Mouse (Mus musculus): ENCODE measurements around the gene Arcn1. TPM values are rescaled to one million over a fixed set of nuclear protein-coding genes. Genes with fewer than 3 reads are reported as not detected.
A peak's percentile ranks its signal among the peaks of the same experiment; 100 is the strongest.

The Arcn1 gene
- 169 and 182 TPM in 2 replicates for polyA plus RNA-seq (2016; fragmentation: Nextera tagmentation; extraction: Ambion mirVana)

- Histone ChIP-seq H3K36me3 (no peaks in the 10 kb centered on the region), H3K9me3 (no peaks in the 10 kb centered on the region), H3K27me3 (replicated peaks) (no peaks in the 10 kb centered on the region), H3K4me2 (replicated peaks) (peak within 1 kb of the TSS; percentile 75), H3K27ac (peak within 1 kb of the TSS; percentile 95), H3K9ac (peak within 1 kb of the TSS; percentile 95), H3K4me3 (peak within 1 kb of the TSS; percentile 98), H3K4me1 (peaks cover 14% of the 10 kb centered on the region)
- ATAC-seq (ENCODE audit: low FRiP score, low read depth) = peak; percentile 89
- WGBS = under 1% methylated on average over 81 of the region's 82 CpGs
These were observed at the start of gene Arcn1, which contains the start of gene Ift46 for GRCm38 (mm10) chr9:44767101-44768028. TSS of gene Arcn1 (minus strand) at chr9:44767845. TSS of gene Ift46 (plus strand) at chr9:44767908.

GRCm38 (mm10) chr9:44814179-44814578, 46.5 kb upstream of the Arcn1 start:
- WGBS = 95% methylated on average over 8 of the region's 8 CpGs
- H3K27ac ChIP-seq = no peak overlapping the region
- no peaks in the 10 kb centered on the region for H3K27me3 ChIP-seq (replicated peaks)
- H3K36me3 ChIP-seq = peaks cover 93% of the 10 kb centered on the region
- no peak overlapping the region for H3K4me2 ChIP-seq (replicated peaks)
- H3K9me3 ChIP-seq = no peaks in the 10 kb centered on the region
- H3K4me3 ChIP-seq = no peak overlapping the region
- ATAC-seq (ENCODE audit: low FRiP score, low read depth) = no peak
- H3K9ac ChIP-seq = no peak overlapping the region
- H3K4me1 ChIP-seq = no peaks in the 10 kb centered on the region

- Histone ChIP-seq H3K9me3 (no peaks in the 10 kb centered on the region), H3K27me3 (replicated peaks) (no peaks in the 10 kb centered on the region), H3K27ac (no peak overlapping the region), H3K4me1 (no peaks in the 10 kb centered on the region), H3K4me2 (replicated peaks) (no peak overlapping the region), H3K9ac (no peak overlapping the region), H3K4me3 (no peak overlapping the region), H3K36me3 (peaks cover 91% of the 10 kb centered on the region)
- no peak for ATAC-seq (ENCODE audit: low FRiP score, low read depth)
- WGBS = 95% methylated on average over 10 of the region's 10 CpGs
These were observed 42.7 kb upstream of the Arcn1 start for GRCm38 (mm10) chr9:44810316-44810715.

- Histone ChIP-seq H3K4me1 (no peaks in the 10 kb centered on the region), H3K27ac (no peak overlapping the region), H3K9me3 (no peaks in the 10 kb centered on the region), H3K9ac (no peak overlapping the region), H3K27me3 (replicated peaks) (no peaks in the 10 kb centered on the region), H3K4me3 (no peak overlapping the region), H3K36me3 (peaks cover 73% of the 10 kb centered on the region), H3K4me2 (replicated peaks) (no peak overlapping the region)
- WGBS = 95% methylated on average over 10 of the region's 10 CpGs
- ATAC-seq (ENCODE audit: low FRiP score, low read depth) = no peak
These were observed 40.1 kb upstream of the Arcn1 start for GRCm38 (mm10) chr9:44807778-44808177.

GRCm38 (mm10) chr9:44807141-44807540, 39.5 kb upstream of the Arcn1 start:
- H3K9me3 ChIP-seq = no peaks in the 10 kb centered on the region
- H3K4me1 ChIP-seq = no peaks in the 10 kb centered on the region
- no peak for ATAC-seq (ENCODE audit: low FRiP score, low read depth)
- peaks cover 68% of the 10 kb centered on the region for H3K36me3 ChIP-seq
- WGBS = 73% methylated on average over 5 of the region's 5 CpGs
- no peak overlapping the region for H3K9ac ChIP-seq
- no peak overlapping the region for H3K27ac ChIP-seq
- no peak overlapping the region for H3K4me3 ChIP-seq
- no peaks in the 10 kb centered on the region for H3K27me3 ChIP-seq (replicated peaks)
- H3K4me2 ChIP-seq (replicated peaks) = no peak overlapping the region

GRCm38 (mm10) chr9:44805536-44805935, 37.9 kb upstream of the Arcn1 start:
- Histone ChIP-seq H3K4me2 (replicated peaks) (no peak overlapping the region), H3K9me3 (no peaks in the 10 kb centered on the region), H3K4me1 (no peaks in the 10 kb centered on the region), H3K9ac (no peak overlapping the region), H3K27me3 (replicated peaks) (peaks cover 4% of the 10 kb centered on the region; the same call in 1 of the 2 replicates), H3K36me3 (peaks cover 57% of the 10 kb centered on the region), H3K4me3 (no peak overlapping the region), H3K27ac (no peak overlapping the region)
- 94% methylated on average over 5 of the region's 5 CpGs for WGBS
- no peak for ATAC-seq (ENCODE audit: low FRiP score, low read depth)

GRCm38 (mm10) chr9:44804678-44805077, 37.0 kb upstream of the Arcn1 start:
- Histone ChIP-seq H3K27me3 (replicated peaks) (peaks cover 4% of the 10 kb centered on the region; the same call in 1 of the 2 replicates), H3K27ac (no peak overlapping the region), H3K4me3 (no peak overlapping the region), H3K4me2 (replicated peaks) (no peak overlapping the region), H3K36me3 (peaks cover 48% of the 10 kb centered on the region), H3K9me3 (no peaks in the 10 kb centered on the region), H3K4me1 (peaks cover 3% of the 10 kb centered on the region; the same call in 1 of the 2 replicates), H3K9ac (no peak overlapping the region)
- 91% methylated on average over 10 of the region's 10 CpGs for WGBS
- no peak for ATAC-seq (ENCODE audit: low FRiP score, low read depth)

- peaks cover 12% of the 10 kb centered on the region for H3K27me3 ChIP-seq (replicated peaks)
- 81% methylated on average over 4 of the region's 4 CpGs for WGBS
- H3K27ac ChIP-seq = no peak within 1 kb of the TSS
- no peak within 1 kb of the TSS for H3K4me2 ChIP-seq (replicated peaks)
- H3K4me3 ChIP-seq = no peak within 1 kb of the TSS
- H3K36me3 ChIP-seq = peaks cover 31% of the 10 kb centered on the region
- H3K9me3 ChIP-seq = no peaks in the 10 kb centered on the region
- ATAC-seq (ENCODE audit: low FRiP score, low read depth) = no peak
- no peak within 1 kb of the TSS for H3K9ac ChIP-seq
- peaks cover 16% of the 10 kb centered on the region for H3K4me1 ChIP-seq
These were observed 35.3 kb upstream of the Arcn1 start, which contains the start of gene Ttc36 for GRCm38 (mm10) chr9:44802808-44803450. TSS of gene Ttc36 (minus strand) at chr9:44803072.

GRCm38 (mm10) chr9:44801669-44802068, 34.0 kb upstream of the Arcn1 start:
- no peak overlapping the region for H3K4me2 ChIP-seq (replicated peaks)
- 81% methylated on average over 6 of the region's 6 CpGs for WGBS
- no peak for ATAC-seq (ENCODE audit: low FRiP score, low read depth)

GRCm38 (mm10) chr9:44799958-44800324, 32.3 kb upstream of the Arcn1 start:
- Histone ChIP-seq H3K9me3 (no peaks in the 10 kb centered on the region), H3K27me3 (replicated peaks) (peaks cover 14% of the 10 kb centered on the region), H3K4me1 (peaks cover 16% of the 10 kb centered on the region), H3K36me3 (peaks cover 3% of the 10 kb centered on the region), H3K27ac (no peak overlapping the region), H3K4me3 (peak overlapping the region; percentile 58), H3K4me2 (replicated peaks) (peak overlapping the region; percentile 82), H3K9ac (peak overlapping the region; percentile 64; the same call in 1 of the 2 replicates)
- no peak for ATAC-seq (ENCODE audit: low FRiP score, low read depth)
- 44% methylated on average over 9 of the region's 9 CpGs for WGBS

More at GRCm38 (mm10) chr9:44801669-44802068, 34.0 kb upstream of the Arcn1 start:
- H3K27me3 ChIP-seq (replicated peaks) = peaks cover 14% of the 10 kb centered on the region
- no peak overlapping the region for H3K27ac ChIP-seq
- H3K4me1 ChIP-seq = peaks cover 16% of the 10 kb centered on the region
- no peak overlapping the region for H3K4me3 ChIP-seq
- no peak overlapping the region for H3K9ac ChIP-seq
- H3K9me3 ChIP-seq = no peaks in the 10 kb centered on the region
- H3K36me3 ChIP-seq = peaks cover 18% of the 10 kb centered on the region

- peaks cover 16% of the 10 kb centered on the region for H3K4me1 ChIP-seq
- peak within 1 kb of the TSS; percentile 82 for H3K4me2 ChIP-seq (replicated peaks)
- H3K9ac ChIP-seq = peak within 1 kb of the TSS; percentile 64
- no peaks in the 10 kb centered on the region for H3K36me3 ChIP-seq
- H3K27ac ChIP-seq = peak within 1 kb of the TSS; percentile 11; the same call in 1 of the 2 replicates
- H3K4me3 ChIP-seq = peak within 1 kb of the TSS; percentile 58
- peak; percentile 95 for ATAC-seq (ENCODE audit: low FRiP score, low read depth)
- no peaks in the 10 kb centered on the region for H3K9me3 ChIP-seq
- H3K27me3 ChIP-seq (replicated peaks) = peaks cover 14% of the 10 kb centered on the region
- under 1% methylated on average over 75 of the region's 75 CpGs for WGBS
These were observed 31.7 kb upstream of the Arcn1 start, which contains the start of gene Tmem25 for GRCm38 (mm10) chr9:44799102-44799957. TSS of gene Tmem25 (minus strand) at chr9:44799307.

Data from neural tube, embryonic 12.5 days (tissue).